Mouse (Mus musculus): ENCODE measurements around the gene Ywhae. TPM values are rescaled to one million over a fixed set of nuclear protein-coding genes. Genes with fewer than 3 reads are reported as not detected.

Ywhae gene
- polyA plus RNA-seq, 1 experiment from 2014 or later: 1,323 TPM

- 97% methylated on average over 3 of the region's 3 CpGs for WGBS
- peaks cover 75% of the 10 kb centered on the region for H3K36me3 ChIP-seq
- no peak overlapping the region for H3K27ac ChIP-seq
- no peak for DNase-seq (ENCODE audit: low spot score)
- no peaks in the 10 kb centered on the region for H3K9me3 ChIP-seq
- H3K4me1 ChIP-seq (replicated peaks): peaks cover 8% of the 10 kb centered on the region
- no peak overlapping the region for H3K4me3 ChIP-seq
- H3K27me3 ChIP-seq (ENCODE audit: insufficient read depth, poor library complexity, severe bottlenecking): no peaks in the 10 kb centered on the region
These were observed 12.1 kb downstream of the Ywhae start for GRCm38 (mm10) chr11:75744761-75745160.

GRCm38 (mm10) chr11:75750537-75750936, 17.9 kb downstream of the Ywhae start:
- Histone ChIP-seq H3K4me3 (no peak overlapping the region), H3K36me3 (peaks cover 68% of the 10 kb centered on the region), H3K9me3 (no peaks in the 10 kb centered on the region), H3K27ac (no peak overlapping the region), H3K4me1 (replicated peaks) (peaks cover 8% of the 10 kb centered on the region), H3K27me3 (ENCODE audit: insufficient read depth, poor library complexity, severe bottlenecking) (no peaks in the 10 kb centered on the region)
- 95% methylated on average over 1 of the region's 1 CpGs for WGBS
- no peak for DNase-seq (ENCODE audit: low spot score)

DNA sequence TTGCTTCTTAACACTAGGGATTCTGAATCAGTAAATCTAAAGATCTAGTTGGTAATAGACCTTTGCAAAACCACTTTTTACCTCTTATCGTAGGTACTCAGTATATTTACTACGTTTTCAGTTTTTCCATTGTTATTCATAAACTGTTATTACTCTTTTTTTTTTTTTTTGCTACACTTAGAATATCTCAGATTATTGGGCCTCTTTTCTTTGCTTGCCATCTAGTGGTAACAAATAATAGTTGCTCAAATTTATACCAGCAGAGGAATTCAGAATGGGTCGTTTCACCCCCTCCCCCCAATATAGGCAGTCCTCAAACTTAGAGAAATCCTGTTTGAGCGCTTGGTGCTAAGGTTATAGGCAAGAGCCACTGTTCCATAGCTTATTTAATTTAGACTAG, 18.4 kb downstream of the Ywhae start:
- 89% methylated on average over 4 of the region's 4 CpGs for WGBS
- H3K4me3 ChIP-seq: no peak overlapping the region
- DNase-seq (ENCODE audit: low spot score): no peak
- H3K27me3 ChIP-seq (ENCODE audit: insufficient read depth, poor library complexity, severe bottlenecking): no peaks in the 10 kb centered on the region
- peaks cover 8% of the 10 kb centered on the region for H3K4me1 ChIP-seq (replicated peaks)
- H3K36me3 ChIP-seq: peaks cover 73% of the 10 kb centered on the region
- no peaks in the 10 kb centered on the region for H3K9me3 ChIP-seq
- H3K27ac ChIP-seq: no peak overlapping the region

GRCm38 (mm10) chr11:75756687-75757086, 24.0 kb downstream of the Ywhae start:
- DNase-seq (ENCODE audit: low spot score): no peak
- Histone ChIP-seq H3K27me3 (ENCODE audit: insufficient read depth, poor library complexity, severe bottlenecking) (no peaks in the 10 kb centered on the region), H3K9me3 (no peaks in the 10 kb centered on the region), H3K4me3 (no peak overlapping the region), H3K4me1 (replicated peaks) (no peaks in the 10 kb centered on the region), H3K36me3 (peaks cover 98% of the 10 kb centered on the region), H3K27ac (no peak overlapping the region)
- 93% methylated on average over 8 of the region's 8 CpGs for WGBS

- Histone ChIP-seq H3K27me3 (ENCODE audit: insufficient read depth, poor library complexity, severe bottlenecking) (no peaks in the 10 kb centered on the region), H3K9me3 (no peaks in the 10 kb centered on the region), H3K4me1 (replicated peaks) (no peaks in the 10 kb centered on the region), H3K27ac (no peak overlapping the region), H3K36me3 (peaks cover 97% of the 10 kb centered on the region), H3K4me3 (no peak overlapping the region)
- no peak for DNase-seq (ENCODE audit: low spot score)
- whole genome bisulfite sequencing: 98% methylated on average over 1 of the region's 1 CpGs
These were observed 25.9 kb downstream of the Ywhae start for GRCm38 (mm10) chr11:75758553-75758952.

DNA sequence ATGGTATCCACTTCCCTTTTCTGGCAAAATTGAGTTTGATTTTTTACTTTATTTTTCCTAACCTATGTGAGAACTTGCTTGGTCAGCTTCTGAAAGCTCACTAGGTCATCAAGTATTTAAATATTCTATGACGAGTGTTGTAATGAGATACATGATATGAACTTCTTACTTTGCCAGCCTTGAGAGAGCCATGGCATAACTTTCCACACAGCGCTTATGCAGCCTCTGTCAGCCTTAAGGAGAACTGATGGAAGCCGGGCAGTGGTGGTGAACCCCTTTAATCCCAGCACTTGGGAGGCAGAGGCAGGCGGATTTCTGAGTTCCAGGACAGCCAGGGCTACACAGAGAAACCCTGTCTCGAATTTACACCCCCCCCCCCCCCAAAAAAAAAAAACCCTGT, 28.1 kb downstream of the Ywhae start:
- H3K27ac ChIP-seq: no peak overlapping the region
- H3K27me3 ChIP-seq (ENCODE audit: insufficient read depth, poor library complexity, severe bottlenecking): no peaks in the 10 kb centered on the region
- H3K36me3 ChIP-seq: peaks cover 98% of the 10 kb centered on the region
- WGBS: 93% methylated on average over 5 of the region's 5 CpGs
- no peak for DNase-seq (ENCODE audit: low spot score)
- no peaks in the 10 kb centered on the region for H3K4me1 ChIP-seq (replicated peaks)
- no peaks in the 10 kb centered on the region for H3K9me3 ChIP-seq
- H3K4me3 ChIP-seq: no peak overlapping the region

GRCm38 (mm10) chr11:75762708-75763107, 30.0 kb downstream of the Ywhae start:
- H3K27me3 ChIP-seq (ENCODE audit: insufficient read depth, poor library complexity, severe bottlenecking): no peaks in the 10 kb centered on the region
- H3K9me3 ChIP-seq: no peaks in the 10 kb centered on the region
- WGBS: 91% methylated on average over 2 of the region's 2 CpGs
- no peak overlapping the region for H3K27ac ChIP-seq
- no peak for DNase-seq (ENCODE audit: low spot score)
- H3K4me3 ChIP-seq: no peak overlapping the region
- H3K36me3 ChIP-seq: peaks cover 98% of the 10 kb centered on the region
- H3K4me1 ChIP-seq (replicated peaks): 0 out of 2 replicates have a peak, but pooled peaks cover under 1% of the 10 kb centered on the region

DNA sequence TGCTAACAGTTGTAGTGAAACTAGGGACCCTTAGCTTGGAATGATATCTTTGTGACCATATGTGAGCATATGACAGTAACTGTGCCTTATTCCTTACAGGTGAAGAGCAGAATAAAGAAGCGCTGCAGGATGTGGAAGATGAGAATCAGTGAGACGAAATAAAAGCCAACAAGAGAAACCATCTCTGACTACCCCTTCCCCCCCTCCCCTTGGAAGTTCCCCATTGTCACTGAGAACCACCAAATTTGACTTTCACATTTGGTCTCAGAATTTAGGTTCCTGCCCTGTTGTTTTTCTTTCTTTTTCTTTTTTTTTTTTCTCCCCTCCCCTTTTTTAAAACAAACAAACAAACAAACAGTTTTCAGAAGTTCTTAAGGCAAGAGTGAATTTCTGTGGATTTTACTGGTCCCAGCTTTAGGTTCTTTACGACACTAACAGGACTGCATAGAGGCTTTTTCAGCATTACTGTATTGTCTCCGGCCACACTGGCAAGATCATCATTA, 31.9 kb downstream of the Ywhae start:
- Histone ChIP-seq H3K4me1 (replicated peaks) (peaks cover 17% of the 10 kb centered on the region), H3K27ac (no peak overlapping the region), H3K9me3 (no peaks in the 10 kb centered on the region), H3K4me3 (no peak overlapping the region), H3K27me3 (ENCODE audit: insufficient read depth, poor library complexity, severe bottlenecking) (no peaks in the 10 kb centered on the region), H3K36me3 (peaks cover 84% of the 10 kb centered on the region)
- 90% methylated on average over 4 of the region's 4 CpGs for WGBS
- DNase-seq (ENCODE audit: low spot score): no peak

GRCm38 (mm10) chr11:75765161-75765560, 32.5 kb downstream of the Ywhae start:
- DNase-seq (ENCODE audit: low spot score): no peak
- Histone ChIP-seq H3K27me3 (ENCODE audit: insufficient read depth, poor library complexity, severe bottlenecking) (no peaks in the 10 kb centered on the region), H3K4me1 (replicated peaks) (peaks cover 18% of the 10 kb centered on the region), H3K9me3 (no peaks in the 10 kb centered on the region), H3K4me3 (no peak overlapping the region), H3K27ac (no peak overlapping the region), H3K36me3 (peaks cover 78% of the 10 kb centered on the region)
- 89% methylated on average over 8 of the region's 8 CpGs for WGBS

DNA sequence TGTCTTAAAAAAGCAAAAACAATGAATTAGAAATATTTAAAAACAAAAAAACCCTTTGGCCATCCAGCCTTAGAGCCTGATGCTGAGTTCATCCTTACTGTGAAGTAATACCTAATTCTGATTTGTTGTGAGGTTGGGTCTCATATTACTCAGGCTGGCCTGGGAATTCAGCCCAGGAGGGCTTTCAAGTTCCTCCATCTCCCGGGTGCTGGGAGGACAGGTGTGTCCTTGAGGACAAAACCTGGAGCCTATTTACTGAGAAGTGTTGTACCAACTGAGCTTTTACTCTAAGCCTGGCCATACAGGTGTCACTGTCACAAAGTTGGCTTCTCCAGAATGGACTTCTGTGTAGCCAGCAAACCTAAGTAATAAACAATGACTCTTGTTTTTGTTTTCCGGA, 34.3 kb downstream of the Ywhae start:
- Histone ChIP-seq H3K27ac (no peak overlapping the region), H3K4me1 (replicated peaks) (peaks cover 22% of the 10 kb centered on the region), H3K4me3 (no peak overlapping the region), H3K36me3 (peaks cover 59% of the 10 kb centered on the region), H3K9me3 (no peaks in the 10 kb centered on the region), H3K27me3 (ENCODE audit: insufficient read depth, poor library complexity, severe bottlenecking) (no peaks in the 10 kb centered on the region; the same call in 1 of the 2 replicates)
- peak; percentile 21 for DNase-seq (ENCODE audit: low spot score)
- 68% methylated on average over 2 of the region's 2 CpGs for WGBS

- 61% methylated on average over 6 of the region's 6 CpGs for WGBS
- H3K27me3 ChIP-seq (ENCODE audit: insufficient read depth, poor library complexity, severe bottlenecking): no peaks in the 10 kb centered on the region; the same call in 1 of the 2 replicates
- H3K36me3 ChIP-seq: peaks cover 48% of the 10 kb centered on the region
- no peak overlapping the region for H3K27ac ChIP-seq
- no peaks in the 10 kb centered on the region for H3K9me3 ChIP-seq
- DNase-seq (ENCODE audit: low spot score): peak; percentile 15
- peaks cover 22% of the 10 kb centered on the region for H3K4me1 ChIP-seq (replicated peaks)
- no peak overlapping the region for H3K4me3 ChIP-seq
These were observed 35.7 kb downstream of the Ywhae start for GRCm38 (mm10) chr11:75768091-75768989.

DNA sequence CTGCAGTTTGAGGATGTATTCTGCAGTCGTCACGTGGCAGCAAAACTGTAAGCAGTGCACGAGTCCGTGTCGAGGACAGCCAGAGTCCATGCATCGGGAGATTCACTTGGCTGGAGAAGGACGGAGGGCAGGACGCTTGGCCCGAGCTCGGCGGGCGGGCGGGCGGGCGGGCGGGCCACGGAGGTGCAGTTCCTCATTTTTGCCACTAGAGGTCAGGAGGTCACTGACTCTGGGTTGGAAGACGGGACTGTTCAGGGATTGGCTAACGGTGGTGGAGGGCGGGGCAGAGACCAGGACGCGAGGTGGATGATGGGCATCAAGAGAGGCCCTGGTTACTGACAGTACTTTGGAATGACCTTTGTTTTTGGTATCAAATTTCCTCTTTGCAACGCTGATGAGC, 36.5 kb downstream of the Ywhae start:
- DNase-seq (ENCODE audit: low spot score): peak; percentile 95
- Histone ChIP-seq H3K4me3 (peak overlapping the region; percentile 27; the same call in 1 of the 2 replicates), H3K27me3 (ENCODE audit: insufficient read depth, poor library complexity, severe bottlenecking) (no peaks in the 10 kb centered on the region; the same call in 1 of the 2 replicates), H3K36me3 (peaks cover 39% of the 10 kb centered on the region), H3K9me3 (no peaks in the 10 kb centered on the region), H3K27ac (no peak overlapping the region), H3K4me1 (replicated peaks) (peaks cover 22% of the 10 kb centered on the region)
- WGBS: under 1% methylated on average over 23 of the region's 23 CpGs

DNA sequence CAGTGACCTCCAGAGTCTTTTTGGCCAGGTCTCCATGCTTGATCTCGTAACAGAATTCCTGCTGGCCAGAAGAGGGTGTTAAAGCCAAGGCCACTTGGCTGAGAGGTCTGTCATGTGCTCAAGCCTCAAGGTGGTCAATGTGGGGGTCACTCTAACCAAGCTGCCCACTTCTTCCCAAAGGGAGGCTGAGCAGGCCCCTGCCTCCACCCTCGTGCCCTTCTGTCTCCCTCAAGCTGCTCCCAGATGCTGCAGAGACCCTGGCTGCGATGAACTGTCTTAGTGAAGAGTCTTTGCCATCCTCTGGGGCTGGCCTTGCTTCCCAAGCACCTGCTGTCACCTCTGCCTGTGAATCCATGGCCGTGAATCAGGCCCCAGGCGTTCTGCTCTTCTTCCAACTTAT, 39.9 kb downstream of the Ywhae start:
- Histone ChIP-seq H3K9me3 (no peaks in the 10 kb centered on the region), H3K36me3 (peaks cover 6% of the 10 kb centered on the region), H3K4me3 (no peak overlapping the region), H3K4me1 (replicated peaks) (peaks cover 22% of the 10 kb centered on the region), H3K27me3 (ENCODE audit: insufficient read depth, poor library complexity, severe bottlenecking) (no peaks in the 10 kb centered on the region; the same call in 1 of the 2 replicates), H3K27ac (no peak overlapping the region)
- 85% methylated on average over 5 of the region's 5 CpGs for WGBS
- DNase-seq (ENCODE audit: low spot score): no peak

All from hindbrain, embryonic 10.5 days (tissue).